Mouse (Mus musculus): Measurements from ENCODE around the gene Nop9. TPM values are rescaled to one million over a fixed set of nuclear protein-coding genes. Genes with fewer than 3 reads are reported as not detected.

Gene Nop9
- polyA plus RNA-seq, 1 experiment: 16.8 TPM

DNA sequence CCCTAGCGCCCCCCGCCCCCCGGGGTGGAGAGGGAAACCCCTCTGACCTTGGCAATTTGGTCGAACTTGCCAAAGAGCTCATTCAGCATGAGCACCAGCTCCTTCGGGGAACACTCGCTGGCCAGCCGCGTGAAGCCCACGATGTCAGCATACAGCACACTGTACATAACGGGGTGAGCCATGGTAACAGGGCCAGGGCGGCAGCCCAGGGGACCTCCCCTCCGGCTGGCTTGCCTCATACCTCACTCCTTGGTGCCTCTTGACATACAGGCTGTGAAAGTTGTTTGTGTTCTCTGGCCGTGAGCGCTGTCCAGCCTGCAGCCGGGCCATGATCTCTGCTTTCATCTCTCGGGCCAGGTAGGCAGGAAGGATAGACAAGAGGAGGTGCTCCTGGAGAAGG lies 34.2 kb downstream of the Nop9 start:
- peaks cover 14% of the 10 kb centered on the region for H3K4me1 ChIP-seq (ENCODE audit: control insufficient read depth, insufficient read depth, low read length)
- DNase-seq: peak; percentile 2
- no peak overlapping the region for H3K4me3 ChIP-seq (replicated peaks; ENCODE audit: extremely low read depth, low read depth, low read length)
- TF ChIP-seq POLR2A (IDR thresholded peaks at IDR 0.05; ENCODE audit: borderline replicate concordance, extremely low read depth, low read depth, low read length) (no peak), CTCF (IDR thresholded peaks at IDR 0.05; ENCODE audit: insufficient read depth, low read length) (no peak)
- WGBS: 58% methylated on average over 16 of the region's 16 CpGs

DNA sequence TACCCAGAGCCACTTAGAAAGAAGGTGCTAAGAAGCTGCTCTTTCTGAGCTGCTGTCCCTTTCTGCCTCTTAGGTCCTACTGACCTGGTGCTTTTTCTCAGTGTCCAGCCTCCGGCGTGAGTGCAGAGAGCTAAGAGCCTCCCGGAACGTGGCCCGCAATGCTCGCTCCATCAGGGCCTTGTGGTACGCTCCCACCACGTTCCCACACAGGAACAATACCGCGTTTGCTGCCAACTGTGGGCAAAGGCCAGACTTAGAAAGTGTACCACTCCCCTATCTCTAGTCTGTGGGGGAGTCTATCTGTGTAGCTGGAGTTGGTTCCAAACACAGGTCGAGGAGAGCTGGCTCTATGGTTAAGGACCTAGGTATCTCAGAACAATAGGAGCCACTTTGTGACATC lies 35.2 kb downstream of the Nop9 start:
- Histone ChIP-seq H3K4me3 (replicated peaks; ENCODE audit: extremely low read depth, low read depth, low read length) (no peak overlapping the region), H3K4me1 (ENCODE audit: control insufficient read depth, insufficient read depth, low read length) (peaks cover 17% of the 10 kb centered on the region)
- DNase-seq: peak; percentile 5
- WGBS: 76% methylated on average over 11 of the region's 11 CpGs
- TF ChIP-seq POLR2A (IDR thresholded peaks at IDR 0.05; ENCODE audit: borderline replicate concordance, extremely low read depth, low read depth, low read length): no peak

GRCm38 (mm10) chr14:55781310-55781709 lies 35.8 kb downstream of the Nop9 start:
- WGBS: 15% methylated on average over 14 of the region's 14 CpGs
- DNase-seq: peak; percentile 39
- peak overlapping the region; percentile 73 for H3K4me3 ChIP-seq (replicated peaks; ENCODE audit: extremely low read depth, low read depth, low read length)

GRCm38 (mm10) chr14:55782361-55782960 lies 37.0 kb downstream of the Nop9 start:
- 44% methylated on average over 9 of the region's 9 CpGs for WGBS
- TF ChIP-seq CTCF (IDR thresholded peaks at IDR 0.05; ENCODE audit: insufficient read depth, low read length) (no peak), POLR2A (IDR thresholded peaks at IDR 0.05; ENCODE audit: borderline replicate concordance, extremely low read depth, low read depth, low read length) (no peak)
- DNase-seq: peak; percentile 5
- Histone ChIP-seq H3K4me3 (replicated peaks; ENCODE audit: extremely low read depth, low read depth, low read length) (peak overlapping the region; percentile 61), H3K4me1 (ENCODE audit: control insufficient read depth, insufficient read depth, low read length) (peaks cover 16% of the 10 kb centered on the region)

More at GRCm38 (mm10) chr14:55781310-55781709, 35.8 kb downstream of the Nop9 start:
- H3K4me1 ChIP-seq (ENCODE audit: control insufficient read depth, insufficient read depth, low read length): peaks cover 17% of the 10 kb centered on the region
- peak; percentile 96 for TF ChIP-seq CTCF (IDR thresholded peaks at IDR 0.05; ENCODE audit: insufficient read depth, low read length)
- peak; percentile 44; the same call in 1 of the 2 replicates for TF ChIP-seq POLR2A (IDR thresholded peaks at IDR 0.05; ENCODE audit: borderline replicate concordance, extremely low read depth, low read depth, low read length)

DNA sequence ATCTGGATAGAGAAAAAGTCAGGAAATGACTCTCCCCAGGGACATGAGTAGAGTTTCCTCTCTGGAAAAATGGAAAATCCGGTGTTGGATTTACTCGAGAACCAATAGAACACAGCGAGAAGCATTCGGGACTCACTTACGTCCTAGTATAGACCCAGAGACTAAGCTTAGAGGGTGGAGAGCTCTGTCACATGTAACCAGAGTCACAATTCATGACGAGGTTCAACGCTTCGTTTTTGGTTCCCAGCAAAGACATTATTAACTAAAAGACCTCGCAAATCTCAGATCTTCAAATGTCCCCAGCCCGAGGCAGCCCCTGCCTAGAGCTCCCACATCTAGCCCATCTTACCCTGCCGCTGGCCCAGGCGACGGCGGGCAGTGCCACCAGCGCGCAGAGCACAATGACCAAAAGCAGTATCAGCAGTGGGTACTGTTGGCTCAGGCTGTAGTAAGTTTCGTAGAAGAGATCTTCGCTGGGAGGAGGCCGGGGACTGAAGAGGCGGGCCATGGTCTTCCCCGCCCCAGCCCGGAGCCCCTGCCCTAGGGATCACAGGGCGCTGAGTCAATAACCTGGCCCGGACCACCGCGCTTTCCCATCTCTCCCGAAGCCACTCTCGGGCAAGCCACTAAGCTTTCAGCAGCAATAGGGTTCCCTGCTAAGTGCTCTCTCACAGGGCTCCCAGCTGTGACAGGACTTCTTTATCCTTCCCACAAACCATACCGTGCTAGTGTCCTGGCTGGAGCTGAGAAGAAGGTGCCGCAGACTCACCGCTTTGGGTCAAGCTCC lies 37.9 kb downstream of the Nop9 start:
- H3K4me1 ChIP-seq (ENCODE audit: control insufficient read depth, insufficient read depth, low read length): peaks cover 14% of the 10 kb centered on the region
- peak overlapping the region; percentile 76 for H3K4me3 ChIP-seq (replicated peaks; ENCODE audit: extremely low read depth, low read depth, low read length)
- TF ChIP-seq CTCF (IDR thresholded peaks at IDR 0.05; ENCODE audit: insufficient read depth, low read length): no peak
- peak; percentile 37 for TF ChIP-seq POLR2A (IDR thresholded peaks at IDR 0.05; ENCODE audit: borderline replicate concordance, extremely low read depth, low read depth, low read length)
- 9% methylated on average over 31 of the region's 31 CpGs for WGBS
- DNase-seq: peak; percentile 35

DNA sequence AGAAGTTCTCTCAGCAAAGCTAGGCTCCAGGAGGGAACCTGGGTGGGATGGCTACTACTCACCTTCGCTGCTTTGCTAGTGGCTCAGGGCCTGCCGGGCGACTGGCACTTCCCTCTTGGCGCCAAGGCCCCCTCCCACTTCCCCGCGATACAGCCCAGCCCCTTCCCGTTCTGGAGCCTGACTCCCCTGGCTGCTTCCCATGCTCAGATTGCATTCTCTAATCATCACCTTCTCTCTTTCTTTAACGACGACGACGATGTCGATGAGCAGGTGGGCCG lies 38.4 kb downstream of the Nop9 start, which contains the start of gene Adcy4:
TSS of gene Adcy4 (minus strand) at position 138 of the 278 bp plus-strand sequence.
- peak; percentile 76; the same call in 1 of the 2 replicates for TF ChIP-seq POLR2A (IDR thresholded peaks at IDR 0.05; ENCODE audit: borderline replicate concordance, extremely low read depth, low read depth, low read length)
- no peak for TF ChIP-seq CTCF (IDR thresholded peaks at IDR 0.05; ENCODE audit: insufficient read depth, low read length)
- peak within 1 kb of the TSS; percentile 76 for H3K4me3 ChIP-seq (replicated peaks; ENCODE audit: extremely low read depth, low read depth, low read length)
- WGBS: 24% methylated on average over 13 of the region's 13 CpGs
- peak; percentile 31 for DNase-seq
- H3K4me1 ChIP-seq (ENCODE audit: control insufficient read depth, insufficient read depth, low read length): peaks cover 19% of the 10 kb centered on the region

- WGBS: 43% methylated on average over 6 of the region's 6 CpGs
- H3K4me1 ChIP-seq (ENCODE audit: control insufficient read depth, insufficient read depth, low read length): peaks cover 20% of the 10 kb centered on the region
- no peak overlapping the region for H3K4me3 ChIP-seq (replicated peaks; ENCODE audit: extremely low read depth, low read depth, low read length)
- DNase-seq: peak; percentile 3
- TF ChIP-seq CTCF (IDR thresholded peaks at IDR 0.05; ENCODE audit: insufficient read depth, low read length) (peak; percentile 45), POLR2A (IDR thresholded peaks at IDR 0.05; ENCODE audit: borderline replicate concordance, extremely low read depth, low read depth, low read length) (no peak)
Measured at GRCm38 (mm10) chr14:55785195-55785594, 39.7 kb downstream of the Nop9 start.

DNA sequence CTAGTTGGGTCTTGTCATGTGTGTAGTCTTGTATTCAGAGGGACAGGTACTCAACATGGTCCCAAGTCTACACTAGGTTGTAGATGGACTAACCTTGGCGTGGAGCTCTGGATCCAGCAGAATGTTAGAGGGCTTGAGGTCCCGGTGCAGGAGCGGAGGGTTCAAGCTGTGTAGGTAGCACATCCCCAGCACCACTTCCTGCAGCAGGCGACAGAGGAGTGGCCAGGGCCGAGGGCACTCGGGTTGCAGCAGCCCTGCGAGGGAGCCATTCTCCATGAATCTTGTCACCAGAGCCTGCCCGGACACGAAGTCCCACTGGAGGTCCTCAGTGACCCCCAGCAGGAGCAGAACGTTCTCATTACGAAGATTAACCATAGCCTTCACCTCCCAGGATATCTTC lies 42.2 kb downstream of the Nop9 start:
- WGBS: 40% methylated on average over 11 of the region's 11 CpGs
- H3K4me3 ChIP-seq (replicated peaks; ENCODE audit: extremely low read depth, low read depth, low read length): no peak overlapping the region
- peaks cover 9% of the 10 kb centered on the region for H3K4me1 ChIP-seq (ENCODE audit: control insufficient read depth, insufficient read depth, low read length)
- no peak for TF ChIP-seq POLR2A (IDR thresholded peaks at IDR 0.05; ENCODE audit: borderline replicate concordance, extremely low read depth, low read depth, low read length)
- TF ChIP-seq CTCF (IDR thresholded peaks at IDR 0.05; ENCODE audit: insufficient read depth, low read length): no peak
- DNase-seq: no peak

- Histone ChIP-seq H3K4me3 (replicated peaks; ENCODE audit: extremely low read depth, low read depth, low read length) (peak within 1 kb of the TSS; percentile 61), H3K4me1 (ENCODE audit: control insufficient read depth, insufficient read depth, low read length) (peaks cover 9% of the 10 kb centered on the region)
- DNase-seq: no peak
- 8% methylated on average over 40 of the region's 40 CpGs for WGBS
- no peak for TF ChIP-seq POLR2A (IDR thresholded peaks at IDR 0.05; ENCODE audit: borderline replicate concordance, extremely low read depth, low read depth, low read length)
- no peak for TF ChIP-seq CTCF (IDR thresholded peaks at IDR 0.05; ENCODE audit: insufficient read depth, low read length)
Measured at GRCm38 (mm10) chr14:55788256-55789050, 43.0 kb downstream of the Nop9 start, which contains the start of gene Ripk3. Gene Ripk3, minus strand, starts transcription at chr14:55788865.
